Mouse (Mus musculus) limb, embryonic 15.5 days (tissue): ENCODE results near the gene 0610009B22Rik. TPM values are rescaled to one million over a fixed set of nuclear protein-coding genes. Genes with fewer than 3 reads are reported as not detected.
A peak's percentile ranks its signal among the peaks of the same experiment; 100 is the strongest.

ENCODE experiments used
- ATAC-seq: fragments of 200-750 bp; cut with Nextera tagmentation; 2 replicates; pipeline ENCODE4 v1.8.0; 2017; ENCODE audit warnings: low read depth, moderate TSS enrichment; ENCODE audit not compliant: insufficient number of reproducible peaks, low FRiP score, low TSS enrichment
- H3K27ac ChIP-seq: fragments of 300-500 bp; sonication (generic); 2 replicates; pipeline ENCODE4 v1.5.1; 2015; ENCODE audit warnings: moderate library complexity, mild to moderate bottlenecking, inconsistent platforms
- H3K27me3 ChIP-seq: fragments of 300-500 bp; sonication (generic); 2 replicates; pipeline ENCODE4 v1.6.1; 2015; ENCODE audit warnings: inconsistent platforms
- H3K36me3 ChIP-seq: fragments of 300-500 bp; sonication (generic); 2 replicates; pipeline ENCODE4 v1.6.1; 2015; ENCODE audit warnings: inconsistent platforms
- H3K4me1 ChIP-seq: fragments of 300-500 bp; sonication (generic); 2 replicates; pipeline ENCODE4 v1.6.1; 2015; ENCODE audit warnings: inconsistent platforms
- H3K4me2 ChIP-seq: fragments of 300-500 bp; sonication (generic); 2 replicates; pipeline ENCODE4 v1.6.1; 2015; ENCODE audit warnings: mild to moderate bottlenecking, inconsistent platforms
- H3K4me3 ChIP-seq: fragments of 300-500 bp; sonication (generic); 2 replicates; pipeline ENCODE4 v1.5.1; 2015; ENCODE audit warnings: mild to moderate bottlenecking, inconsistent platforms
- H3K9ac ChIP-seq: fragments of 300-500 bp; sonication (generic); 2 replicates; pipeline ENCODE4 v1.6.1; 2015; ENCODE audit warnings: inconsistent platforms
- H3K9me3 ChIP-seq: fragments of 300-500 bp; sonication (generic); 2 replicates; pipeline ENCODE4 v1.6.1; 2016; ENCODE audit warnings: inconsistent platforms
- WGBS: fragments of 180-500 bp; shearing (Covaris S2); methylation state at CpG from one replicate; pipeline ENCODE4 v1.1.7; 2015; 5-methylcytosine and 5-hydroxymethylcytosine counted together
- polyA plus RNA-seq: library from polyadenylated mRNA; unstranded; fragments of >200 nt; fragmentation: Nextera tagmentation; extraction: Ambion mirVana; gene quantifications from 2 replicates; pipeline ENCODE4 v1.2.1, GENCODE M21; 2015

Gene 0610009B22Rik
- polyA plus RNA-seq, 1 experiment from 2014 or later, result 83.3 TPM

- Histone ChIP-seq H3K27ac (no peak overlapping the region), H3K9ac (no peak overlapping the region), H3K27me3 (no peaks in the 10 kb centered on the region), H3K36me3 (peaks cover 11% of the 10 kb centered on the region; the same call in 1 of the 2 replicates), H3K9me3 (no peaks in the 10 kb centered on the region), H3K4me2 (no peak overlapping the region), H3K4me3 (no peak overlapping the region), H3K4me1 (peaks cover 22% of the 10 kb centered on the region)
- WGBS, result 71% methylated on average over 10 of the region's 10 CpGs
- no peak for ATAC-seq
Observed at GRCm38 (mm10) chr11:51656798-51657521, 31.7 kb downstream of the 0610009B22Rik start.

GRCm38 (mm10) chr11:51654891-51655290 lies 33.8 kb downstream of the 0610009B22Rik start:
- Histone ChIP-seq H3K36me3 (peaks cover 11% of the 10 kb centered on the region; the same call in 1 of the 2 replicates), H3K4me1 (peaks cover 29% of the 10 kb centered on the region), H3K9me3 (no peaks in the 10 kb centered on the region), H3K27me3 (no peaks in the 10 kb centered on the region), H3K9ac (no peak overlapping the region), H3K4me3 (no peak overlapping the region), H3K4me2 (no peak overlapping the region), H3K27ac (no peak overlapping the region)
- WGBS, result 94% methylated on average over 3 of the region's 3 CpGs
- no peak for ATAC-seq

GRCm38 (mm10) chr11:51653736-51654135 lies 34.9 kb downstream of the 0610009B22Rik start:
- peaks cover 32% of the 10 kb centered on the region for H3K4me1 ChIP-seq
- no peak overlapping the region for H3K4me2 ChIP-seq
- H3K4me3 ChIP-seq, result no peak overlapping the region
- H3K9me3 ChIP-seq, result no peaks in the 10 kb centered on the region
- 83% methylated on average over 6 of the region's 6 CpGs for WGBS
- H3K27ac ChIP-seq, result no peak overlapping the region
- ATAC-seq, result no peak
- H3K36me3 ChIP-seq, result peaks cover 11% of the 10 kb centered on the region; the same call in 1 of the 2 replicates
- no peak overlapping the region for H3K9ac ChIP-seq
- H3K27me3 ChIP-seq, result no peaks in the 10 kb centered on the region

GRCm38 (mm10) chr11:51652889-51653418 lies 35.7 kb downstream of the 0610009B22Rik start:
- H3K4me1 ChIP-seq, result peaks cover 30% of the 10 kb centered on the region
- no peaks in the 10 kb centered on the region for H3K9me3 ChIP-seq
- peaks cover 11% of the 10 kb centered on the region; the same call in 1 of the 2 replicates for H3K36me3 ChIP-seq
- no peak overlapping the region for H3K4me3 ChIP-seq
- no peak overlapping the region for H3K27ac ChIP-seq
- no peaks in the 10 kb centered on the region for H3K27me3 ChIP-seq
- 92% methylated on average over 4 of the region's 4 CpGs for WGBS
- H3K9ac ChIP-seq, result no peak overlapping the region
- H3K4me2 ChIP-seq, result no peak overlapping the region
- no peak for ATAC-seq

- H3K36me3 ChIP-seq, result peaks cover 7% of the 10 kb centered on the region; the same call in 1 of the 2 replicates
- H3K9ac ChIP-seq, result peak within 1 kb of the TSS; percentile 76
- H3K27me3 ChIP-seq, result no peaks in the 10 kb centered on the region
- H3K4me1 ChIP-seq, result peaks cover 29% of the 10 kb centered on the region
- peak within 1 kb of the TSS; percentile 80 for H3K27ac ChIP-seq
- no peaks in the 10 kb centered on the region for H3K9me3 ChIP-seq
- peak; percentile 66 for ATAC-seq
- under 1% methylated on average over 68 of the region's 70 CpGs for WGBS
- H3K4me3 ChIP-seq, result peak within 1 kb of the TSS; percentile 67
- H3K4me2 ChIP-seq, result peak within 1 kb of the TSS; percentile 92
Observed at GRCm38 (mm10) chr11:51650691-51651515, 37.8 kb downstream of the 0610009B22Rik start, which contains the start of the genes N4bp3 and D930048N14Rik. TSS of gene N4bp3 (minus strand) at chr11:51650842. TSS of gene D930048N14Rik (plus strand) at chr11:51650954.

GRCm38 (mm10) chr11:51650261-51650660 lies 38.4 kb downstream of the 0610009B22Rik start:
- no peaks in the 10 kb centered on the region for H3K9me3 ChIP-seq
- H3K27me3 ChIP-seq, result no peaks in the 10 kb centered on the region
- peak overlapping the region; percentile 80 for H3K27ac ChIP-seq
- peaks cover 8% of the 10 kb centered on the region for H3K36me3 ChIP-seq
- ATAC-seq, result peak; percentile 16; the same call in 1 of the 2 replicates
- peak overlapping the region; percentile 67 for H3K4me3 ChIP-seq
- peaks cover 33% of the 10 kb centered on the region for H3K4me1 ChIP-seq
- H3K9ac ChIP-seq, result peak overlapping the region; percentile 76
- peak overlapping the region; percentile 92 for H3K4me2 ChIP-seq
- WGBS, result 1% methylated on average over 30 of the region's 30 CpGs

GRCm38 (mm10) chr11:51649889-51650199 lies 38.8 kb downstream of the 0610009B22Rik start:
- H3K27ac ChIP-seq, result peak overlapping the region; percentile 80
- WGBS, result under 1% methylated on average over 7 of the region's 7 CpGs

GRCm38 (mm10) chr11:51649111-51649888 lies 39.4 kb downstream of the 0610009B22Rik start:
- Histone ChIP-seq H3K4me2 (peak overlapping the region; percentile 92), H3K36me3 (peaks cover 11% of the 10 kb centered on the region), H3K27ac (peak overlapping the region; percentile 80), H3K4me3 (peak overlapping the region; percentile 67), H3K9ac (peak overlapping the region; percentile 76), H3K9me3 (no peaks in the 10 kb centered on the region), H3K27me3 (no peaks in the 10 kb centered on the region), H3K4me1 (peaks cover 35% of the 10 kb centered on the region)
- 34% methylated on average over 11 of the region's 11 CpGs for WGBS
- ATAC-seq, result no peak

More at GRCm38 (mm10) chr11:51649889-51650199, 38.8 kb downstream of the 0610009B22Rik start:
- H3K9ac ChIP-seq, result peak overlapping the region; percentile 76
- H3K9me3 ChIP-seq, result no peaks in the 10 kb centered on the region
- H3K27me3 ChIP-seq, result no peaks in the 10 kb centered on the region
- no peak for ATAC-seq
- H3K4me1 ChIP-seq, result peaks cover 35% of the 10 kb centered on the region
- peak overlapping the region; percentile 67 for H3K4me3 ChIP-seq
- H3K4me2 ChIP-seq, result peak overlapping the region; percentile 92
- H3K36me3 ChIP-seq, result peaks cover 9% of the 10 kb centered on the region

- 23% methylated on average over 3 of the region's 3 CpGs for WGBS
Observed at GRCm38 (mm10) chr11:51648566-51648965, 40.1 kb downstream of the 0610009B22Rik start.

GRCm38 (mm10) chr11:51646751-51647667 lies 41.7 kb downstream of the 0610009B22Rik start:
- no peak for ATAC-seq
- 57% methylated on average over 15 of the region's 15 CpGs for WGBS
- no peaks in the 10 kb centered on the region for H3K9me3 ChIP-seq
- peaks cover 29% of the 10 kb centered on the region for H3K36me3 ChIP-seq
- H3K4me1 ChIP-seq, result peaks cover 51% of the 10 kb centered on the region
- H3K4me2 ChIP-seq, result no peak overlapping the region; the same call in 1 of the 2 replicates
- H3K27me3 ChIP-seq, result no peaks in the 10 kb centered on the region
- H3K27ac ChIP-seq, result peak overlapping the region; percentile 1; the same call in 1 of the 2 replicates
- H3K9ac ChIP-seq, result no peak overlapping the region
- no peak overlapping the region for H3K4me3 ChIP-seq

More at GRCm38 (mm10) chr11:51648566-51648965, 40.1 kb downstream of the 0610009B22Rik start:
- Histone ChIP-seq H3K4me1 (peaks cover 43% of the 10 kb centered on the region), H3K4me2 (peak overlapping the region; percentile 92), H3K4me3 (peak overlapping the region; percentile 67), H3K9ac (peak overlapping the region; percentile 10; the same call in 1 of the 2 replicates), H3K27me3 (no peaks in the 10 kb centered on the region), H3K36me3 (peaks cover 17% of the 10 kb centered on the region), H3K9me3 (no peaks in the 10 kb centered on the region), H3K27ac (peak overlapping the region; percentile 80; the same call in 1 of the 2 replicates)
- ATAC-seq, result no peak
